Comparison of ENCODE assay signal across 7 mouse cellular contexts in genomic region chr10:45051125-45051744, GRCm38 (mm10). TPM values are rescaled to one million over a fixed set of nuclear protein-coding genes. Genes with fewer than 3 reads are reported as not detected.
DNase-seq lines count a peak whose midpoint lies in the region; ATAC-seq and TF ChIP-seq lines count a peak whose summit lies in the region.

No protein-coding gene starts in this region.

- H3K27me3 ChIP-seq in intestine, embryonic 16.5 days (replicated peaks; ENCODE audit: control insufficient read depth, insufficient read depth, low read length), result no peaks in the 10 kb centered on the region
- no peaks in the 10 kb centered on the region for H3K27me3 ChIP-seq in midbrain, embryonic 13.5 days
- H3K27me3 ChIP-seq in small intestine, adult 2 months (ENCODE audit: control insufficient read depth, insufficient read depth, low read length), result no peaks in the 10 kb centered on the region

- no peak for TF ChIP-seq POLR2A in small intestine, adult 2 months (IDR thresholded peaks at IDR 0.05; ENCODE audit: low read depth, low read length)

- H3K9me3 ChIP-seq in intestine, embryonic 16.5 days (ENCODE audit: control insufficient read depth, low read length), result no peaks in the 10 kb centered on the region
- no peaks in the 10 kb centered on the region for H3K9me3 ChIP-seq in midbrain, embryonic 13.5 days

- no peak overlapping the region for H3K27ac ChIP-seq in intestine, embryonic 16.5 days (ENCODE audit: low read length)
- no peak overlapping the region for H3K27ac ChIP-seq in midbrain, embryonic 13.5 days
- H3K27ac ChIP-seq in small intestine, adult 2 months (ENCODE audit: insufficient read depth, low read depth, low read length), result no peak overlapping the region

- H3K4me1 ChIP-seq in intestine, embryonic 16.5 days (ENCODE audit: control insufficient read depth, insufficient read depth, low read length), result peaks cover 5% of the 10 kb centered on the region
- H3K4me1 ChIP-seq in midbrain, embryonic 13.5 days (replicated peaks), result no peaks in the 10 kb centered on the region
- no peaks in the 10 kb centered on the region; the same call in 1 of the 2 replicates for H3K4me1 ChIP-seq in small intestine, adult 2 months (ENCODE audit: control insufficient read depth, insufficient read depth, insufficient read length, low read length)

- peak; percentile 55; the same call in 1 of the 2 replicates for TF ChIP-seq CTCF in small intestine, adult 2 months (IDR thresholded peaks at IDR 0.05; ENCODE audit: extremely low read depth, insufficient read length, insufficient replicate concordance, low read depth, low read length)

- no peak overlapping the region for H3K4me2 ChIP-seq in intestine, embryonic 16.5 days (ENCODE audit: low read depth, low read length)
- H3K4me2 ChIP-seq in midbrain, embryonic 13.5 days (replicated peaks), result no peak overlapping the region

- peak; percentile 71 to 83 for DNase-seq in cerebellum, postnatal 25 days
- peak; percentile 83 for DNase-seq in gastrocnemius, postnatal 10 days
- peak; percentile 72 for DNase-seq in left cerebral cortex, postnatal 4 days

- 56% methylated on average over 11 of the region's 11 CpGs for WGBS in intestine, embryonic 16.5 days
- 67% methylated on average over 11 of the region's 11 CpGs for WGBS in midbrain, embryonic 13.5 days
- WGBS in small intestine, adult 2 months, result 40% methylated on average over 11 of the region's 11 CpGs

- H3K4me3 ChIP-seq in intestine, embryonic 16.5 days (ENCODE audit: low read length), result no peak overlapping the region
- no peak overlapping the region for H3K4me3 ChIP-seq in midbrain, embryonic 13.5 days (replicated peaks)
- no peak overlapping the region for H3K4me3 ChIP-seq in small intestine, adult 2 months (ENCODE audit: low read depth, low read length)

- no peaks in the 10 kb centered on the region for H3K36me3 ChIP-seq in intestine, embryonic 16.5 days (ENCODE audit: control insufficient read depth, insufficient read depth, low read length)
- H3K36me3 ChIP-seq in midbrain, embryonic 13.5 days, result no peaks in the 10 kb centered on the region
- H3K36me3 ChIP-seq in small intestine, adult 2 months (ENCODE audit: control insufficient read depth, insufficient read depth, low read length), result no peaks in the 10 kb centered on the region

- no peak overlapping the region for H3K9ac ChIP-seq in intestine, embryonic 16.5 days (ENCODE audit: low read depth, low read length)
- H3K9ac ChIP-seq in midbrain, embryonic 13.5 days (replicated peaks), result no peak overlapping the region

- ATAC-seq in activated CD4-positive, CD25-positive, alpha-beta regulatory T cell, adult 4 months, result peak; percentile 73
- ATAC-seq in intestine, embryonic 16.5 days, result peak; percentile 57
- ATAC-seq in midbrain, embryonic 13.5 days, result peak; percentile 53

- intact Hi-C loops in left cerebral cortex, postnatal 4 days (cut with DNase I), result no loop called here

RNA-seq across cellular contexts. Expression of gene Prep, which starts 15.8 kb away (rescaled TPM):
- 1 to 10 TPM; 4.1 to 5.2 TPM for polyA plus RNA-seq in activated CD4-positive, CD25-positive, alpha-beta regulatory T cell, adult 4 months (2017; shearing (Covaris generic))
- 10 to 100 TPM in 1 of 2 experiments, 1 to 10 TPM in 1; 9.9 to 10.6 TPM for total RNA-seq in gastrocnemius, postnatal 10 days (2021)
- 22.8 and 24.2 TPM in 2 replicates for polyA plus RNA-seq in intestine, embryonic 16.5 days (2015; fragmentation: Nextera tagmentation; extraction: Ambion mirVana)
- total RNA-seq in left cerebral cortex, postnatal 4 days (2021), result 10 to 100 TPM; 22.9 to 23.8 TPM
- polyA plus RNA-seq in midbrain, embryonic 13.5 days (2015; fragmentation: Nextera tagmentation; extraction: Ambion mirVana), result 23.0 and 25.0 TPM in 2 replicates
- 2.3 and 5.2 TPM in 2 replicates for polyA plus RNA-seq in small intestine, adult 2 months (2012; rRNA removed)
